Mouse (Mus musculus): ENCODE results near the gene Cnst. TPM values are rescaled to one million over a fixed set of nuclear protein-coding genes. Genes with fewer than 3 reads are reported as not detected.
A peak's percentile ranks its signal among the peaks of the same experiment; 100 is the strongest.

Cnst gene
- polyA plus RNA-seq, 1 experiment from 2014 or later = 22.6 TPM

- H3K4me1 ChIP-seq (ENCODE audit: control insufficient read depth, insufficient read depth, low read length) = peaks cover 5% of the 10 kb centered on the region
- no peak overlapping the region for H3K9ac ChIP-seq (ENCODE audit: low read length)
- H3K9me3 ChIP-seq (ENCODE audit: control insufficient read depth, low read length) = no peaks in the 10 kb centered on the region
- H3K36me3 ChIP-seq (ENCODE audit: control insufficient read depth, insufficient read depth, low read length) = no peaks in the 10 kb centered on the region
- H3K27me3 ChIP-seq (ENCODE audit: control insufficient read depth, insufficient read depth, low read length) = no peaks in the 10 kb centered on the region
- ATAC-seq (ENCODE audit: low FRiP score) (peak; percentile 80), DNase-seq (ENCODE audit: low spot score, missing footprints) (no peak)
- WGBS = 68% methylated on average over 7 of the region's 7 CpGs
- no peak overlapping the region for H3K4me3 ChIP-seq (ENCODE audit: low read depth, low read length)
- no peak overlapping the region for H3K4me2 ChIP-seq
- peak overlapping the region; percentile 48 for H3K27ac ChIP-seq (ENCODE audit: low read depth, low read length)
These were observed 21.4 kb downstream of the Cnst start for GRCm38 (mm10) chr1:179567558-179567957.

- Histone ChIP-seq H3K27me3 (ENCODE audit: control insufficient read depth, insufficient read depth, low read length) (no peaks in the 10 kb centered on the region), H3K4me2 (no peak overlapping the region), H3K4me3 (ENCODE audit: low read depth, low read length) (no peak overlapping the region), H3K4me1 (ENCODE audit: control insufficient read depth, insufficient read depth, low read length) (peaks cover 5% of the 10 kb centered on the region), H3K9ac (ENCODE audit: low read length) (no peak overlapping the region), H3K27ac (ENCODE audit: low read depth, low read length) (no peak overlapping the region), H3K9me3 (ENCODE audit: control insufficient read depth, low read length) (no peaks in the 10 kb centered on the region), H3K36me3 (ENCODE audit: control insufficient read depth, insufficient read depth, low read length) (no peaks in the 10 kb centered on the region)
- DNase-seq (ENCODE audit: low spot score, missing footprints) = no peak
- 85% methylated on average over 4 of the region's 4 CpGs for WGBS
- ATAC-seq (ENCODE audit: low FRiP score) = no peak
These were observed 22.7 kb downstream of the Cnst start for GRCm38 (mm10) chr1:179568690-179569398.

- Histone ChIP-seq H3K4me1 (ENCODE audit: control insufficient read depth, insufficient read depth, low read length) (peaks cover 5% of the 10 kb centered on the region), H3K36me3 (ENCODE audit: control insufficient read depth, insufficient read depth, low read length) (no peaks in the 10 kb centered on the region), H3K4me3 (ENCODE audit: low read depth, low read length) (no peak overlapping the region), H3K9me3 (ENCODE audit: control insufficient read depth, low read length) (no peaks in the 10 kb centered on the region), H3K27me3 (ENCODE audit: control insufficient read depth, insufficient read depth, low read length) (no peaks in the 10 kb centered on the region), H3K9ac (ENCODE audit: low read length) (no peak overlapping the region), H3K4me2 (no peak overlapping the region), H3K27ac (ENCODE audit: low read depth, low read length) (no peak overlapping the region)
- no peak for ATAC-seq (ENCODE audit: low FRiP score)
- no peak for DNase-seq (ENCODE audit: low spot score, missing footprints)
- 94% methylated on average over 1 of the region's 1 CpGs for WGBS
These were observed 24.3 kb downstream of the Cnst start for GRCm38 (mm10) chr1:179570482-179570881.

- Histone ChIP-seq H3K27me3 (ENCODE audit: control insufficient read depth, insufficient read depth, low read length) (no peaks in the 10 kb centered on the region), H3K4me3 (ENCODE audit: low read depth, low read length) (no peak overlapping the region), H3K9ac (ENCODE audit: low read length) (no peak overlapping the region), H3K36me3 (ENCODE audit: control insufficient read depth, insufficient read depth, low read length) (no peaks in the 10 kb centered on the region), H3K27ac (ENCODE audit: low read depth, low read length) (no peak overlapping the region), H3K4me2 (no peak overlapping the region), H3K9me3 (ENCODE audit: control insufficient read depth, low read length) (no peaks in the 10 kb centered on the region), H3K4me1 (ENCODE audit: control insufficient read depth, insufficient read depth, low read length) (peaks cover 5% of the 10 kb centered on the region)
- WGBS = 90% methylated on average over 4 of the region's 4 CpGs
- no peak for DNase-seq (ENCODE audit: low spot score, missing footprints)
- ATAC-seq (ENCODE audit: low FRiP score) = no peak
These were observed 25.5 kb downstream of the Cnst start for GRCm38 (mm10) chr1:179571686-179572085.

GRCm38 (mm10) chr1:179573650-179574206 lies 27.6 kb downstream of the Cnst start:
- ATAC-seq (ENCODE audit: low FRiP score) (no peak), DNase-seq (ENCODE audit: low spot score, missing footprints) (no peak)
- Histone ChIP-seq H3K4me1 (ENCODE audit: control insufficient read depth, insufficient read depth, low read length) (no peaks in the 10 kb centered on the region), H3K9me3 (ENCODE audit: control insufficient read depth, low read length) (no peaks in the 10 kb centered on the region), H3K36me3 (ENCODE audit: control insufficient read depth, insufficient read depth, low read length) (no peaks in the 10 kb centered on the region), H3K4me3 (ENCODE audit: low read depth, low read length) (no peak overlapping the region), H3K27ac (ENCODE audit: low read depth, low read length) (no peak overlapping the region), H3K9ac (ENCODE audit: low read length) (no peak overlapping the region), H3K4me2 (no peak overlapping the region), H3K27me3 (ENCODE audit: control insufficient read depth, insufficient read depth, low read length) (no peaks in the 10 kb centered on the region)
- 78% methylated on average over 6 of the region's 6 CpGs for WGBS

- Histone ChIP-seq H3K4me1 (ENCODE audit: control insufficient read depth, insufficient read depth, low read length) (no peaks in the 10 kb centered on the region), H3K4me3 (ENCODE audit: low read depth, low read length) (no peak overlapping the region), H3K27me3 (ENCODE audit: control insufficient read depth, insufficient read depth, low read length) (no peaks in the 10 kb centered on the region), H3K36me3 (ENCODE audit: control insufficient read depth, insufficient read depth, low read length) (peaks cover 4% of the 10 kb centered on the region; the same call in 1 of the 2 replicates), H3K4me2 (no peak overlapping the region), H3K9me3 (ENCODE audit: control insufficient read depth, low read length) (no peaks in the 10 kb centered on the region), H3K9ac (ENCODE audit: low read length) (no peak overlapping the region), H3K27ac (ENCODE audit: low read depth, low read length) (no peak overlapping the region)
- 81% methylated on average over 6 of the region's 6 CpGs for WGBS
- no peak for ATAC-seq (ENCODE audit: low FRiP score)
- no peak for DNase-seq (ENCODE audit: low spot score, missing footprints)
These were observed 32.5 kb downstream of the Cnst start for GRCm38 (mm10) chr1:179578625-179579024.

GRCm38 (mm10) chr1:179580200-179580599 lies 34.0 kb downstream of the Cnst start:
- no peaks in the 10 kb centered on the region for H3K4me1 ChIP-seq (ENCODE audit: control insufficient read depth, insufficient read depth, low read length)
- peaks cover 4% of the 10 kb centered on the region; the same call in 1 of the 2 replicates for H3K36me3 ChIP-seq (ENCODE audit: control insufficient read depth, insufficient read depth, low read length)
- no peak overlapping the region for H3K27ac ChIP-seq (ENCODE audit: low read depth, low read length)
- H3K4me3 ChIP-seq (ENCODE audit: low read depth, low read length) = no peak overlapping the region
- H3K9ac ChIP-seq (ENCODE audit: low read length) = no peak overlapping the region
- ATAC-seq (ENCODE audit: low FRiP score) (no peak), DNase-seq (ENCODE audit: low spot score, missing footprints) (no peak)
- no peak overlapping the region for H3K4me2 ChIP-seq
- H3K9me3 ChIP-seq (ENCODE audit: control insufficient read depth, low read length) = no peaks in the 10 kb centered on the region
- H3K27me3 ChIP-seq (ENCODE audit: control insufficient read depth, insufficient read depth, low read length) = no peaks in the 10 kb centered on the region
- WGBS = 81% methylated on average over 8 of the region's 8 CpGs

- Histone ChIP-seq H3K4me2 (no peak overlapping the region), H3K36me3 (ENCODE audit: control insufficient read depth, insufficient read depth, low read length) (peaks cover 4% of the 10 kb centered on the region; the same call in 1 of the 2 replicates), H3K9me3 (ENCODE audit: control insufficient read depth, low read length) (no peaks in the 10 kb centered on the region), H3K9ac (ENCODE audit: low read length) (no peak overlapping the region), H3K4me3 (ENCODE audit: low read depth, low read length) (no peak overlapping the region), H3K4me1 (ENCODE audit: control insufficient read depth, insufficient read depth, low read length) (no peaks in the 10 kb centered on the region), H3K27me3 (ENCODE audit: control insufficient read depth, insufficient read depth, low read length) (no peaks in the 10 kb centered on the region), H3K27ac (ENCODE audit: low read depth, low read length) (no peak overlapping the region)
- WGBS = 95% methylated on average over 10 of the region's 10 CpGs
- DNase-seq (ENCODE audit: low spot score, missing footprints) (no peak), ATAC-seq (ENCODE audit: low FRiP score) (no peak)
These were observed 35.3 kb downstream of the Cnst start for GRCm38 (mm10) chr1:179581422-179581821.

GRCm38 (mm10) chr1:179582021-179582433 lies 35.9 kb downstream of the Cnst start:
- 79% methylated on average over 6 of the region's 6 CpGs for WGBS
- H3K9ac ChIP-seq (ENCODE audit: low read length) = no peak overlapping the region
- no peaks in the 10 kb centered on the region for H3K9me3 ChIP-seq (ENCODE audit: control insufficient read depth, low read length)
- ATAC-seq (ENCODE audit: low FRiP score) (no peak), DNase-seq (ENCODE audit: low spot score, missing footprints) (no peak)
- H3K4me1 ChIP-seq (ENCODE audit: control insufficient read depth, insufficient read depth, low read length) = no peaks in the 10 kb centered on the region
- no peaks in the 10 kb centered on the region for H3K27me3 ChIP-seq (ENCODE audit: control insufficient read depth, insufficient read depth, low read length)
- no peak overlapping the region for H3K27ac ChIP-seq (ENCODE audit: low read depth, low read length)
- H3K4me3 ChIP-seq (ENCODE audit: low read depth, low read length) = no peak overlapping the region
- peaks cover 4% of the 10 kb centered on the region; the same call in 1 of the 2 replicates for H3K36me3 ChIP-seq (ENCODE audit: control insufficient read depth, insufficient read depth, low read length)
- H3K4me2 ChIP-seq = no peak overlapping the region

Data from midbrain, embryonic 11.5 days (tissue).